Mouse (Mus musculus) C2C12 (cell line): ENCODE data around the gene Actr1a. TPM values are rescaled to one million over a fixed set of nuclear protein-coding genes. Genes with fewer than 3 reads are reported as not detected.

Experiments
- H3K27me3 ChIP-seq: one replicate; pipeline ENCODE4 v1.6.1; 2011; ENCODE audit not compliant: control insufficient read depth, insufficient read depth, insufficient read length
- H3K36me3 ChIP-seq: one replicate; pipeline ENCODE4 v1.6.1; 2011; ENCODE audit not compliant: control insufficient read depth, insufficient read depth
- H3K4me3 ChIP-seq: one replicate; pipeline ENCODE4 v1.5.1; 2011; ENCODE audit warnings: mild to moderate bottlenecking, control low read depth; ENCODE audit not compliant: poor library complexity, insufficient read depth, severe bottlenecking
- H3K79me2 ChIP-seq: one replicate; pipeline ENCODE4 v1.6.1; 2011; ENCODE audit not compliant: control insufficient read depth, insufficient read depth
- H3K79me3 ChIP-seq: one replicate; pipeline ENCODE4 v1.6.1; 2011; ENCODE audit warnings: low read depth, control low read depth
- H3ac ChIP-seq: one replicate; pipeline ENCODE3; 2011; ENCODE audit warnings: low read depth; ENCODE audit not compliant: control insufficient read depth, insufficient read length
- CEBPB ChIP-seq: IDR thresholded peaks from one replicate; pipeline ENCODE4 v1.6.1; 2011; ENCODE audit warnings: low read depth, mild to moderate bottlenecking, control low read depth, moderate library complexity
- CTCF ChIP-seq: IDR thresholded peaks from one replicate; pipeline ENCODE4 v1.5.1; 2011; ENCODE audit not compliant: control insufficient read depth, insufficient read depth, insufficient read length
- FOSL1 ChIP-seq: IDR thresholded peaks from one replicate; pipeline ENCODE4 v1.8.0; 2011; ENCODE audit warnings: mild to moderate bottlenecking, low read length; ENCODE audit not compliant: poor library complexity, insufficient read depth, severe bottlenecking
- MAX ChIP-seq: IDR thresholded peaks from one replicate; pipeline ENCODE4 v1.6.1; 2011; ENCODE audit warnings: mild to moderate bottlenecking, control low read depth
- MYOD1 ChIP-seq: IDR thresholded peaks from one replicate; pipeline ENCODE4 v1.6.1; 2011; ENCODE audit warnings: low read depth; ENCODE audit not compliant: control insufficient read depth, insufficient read length
- MYOG ChIP-seq: IDR thresholded peaks from one replicate; pipeline ENCODE4 v1.6.1; 2011; ENCODE audit not compliant: control insufficient read depth, insufficient read length; ENCODE audit errors: extremely low read depth
- USF1 ChIP-seq: IDR thresholded peaks from one replicate; pipeline ENCODE4 v1.6.1; 2011; ENCODE audit warnings: low read depth, mild to moderate bottlenecking, control low read depth, moderate library complexity
- polyA plus RNA-seq: library from polyadenylated mRNA; unstranded; fragments of >200 nt; fragmentation: generic; extraction: Trizol; gene quantifications from one replicate; pipeline ENCODE4 v1.2.1, GENCODE M21; 2012; ENCODE audit warnings: missing spikeins

The Actr1a gene
- polyA plus RNA-seq, 1 experiment = 149 TPM

DNA sequence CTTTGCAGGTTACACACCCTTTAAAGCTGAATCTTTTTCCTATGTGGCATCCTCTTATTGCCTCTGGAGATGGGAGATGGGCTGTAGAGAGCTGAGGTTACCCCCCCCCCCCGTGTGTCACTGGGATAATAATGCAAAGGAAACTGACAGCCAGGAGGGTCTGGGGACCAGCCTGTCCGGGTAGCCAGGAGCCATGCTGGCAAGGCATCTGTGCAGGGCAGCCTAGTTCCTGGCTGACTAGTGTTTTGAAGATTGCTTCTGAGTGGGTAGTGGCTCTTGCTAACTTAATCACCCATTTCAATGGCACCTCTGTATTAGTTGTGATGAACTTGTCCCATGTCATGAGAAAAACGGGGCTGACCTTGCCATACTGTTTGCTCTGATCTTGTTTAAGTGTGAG is 2.9 kb upstream of the Actr1a start:
- peaks cover 59% of the 10 kb centered on the region for H3K79me2 ChIP-seq
- peaks cover 23% of the 10 kb centered on the region for H3K36me3 ChIP-seq
- no peaks in the 10 kb centered on the region for H3K27me3 ChIP-seq
- H3K4me3 ChIP-seq = peak overlapping the region; percentile 77
- H3ac ChIP-seq = no peak overlapping the region
- TF ChIP-seq USF1 = no peak
- H3K79me3 ChIP-seq = peaks cover 48% of the 10 kb centered on the region

- H3K79me2 ChIP-seq = peaks cover 68% of the 10 kb centered on the region
- no peak for TF ChIP-seq MYOD1
- no peak for TF ChIP-seq CEBPB
- TF ChIP-seq MYOG = no peak
- no peak for TF ChIP-seq FOSL1
- TF ChIP-seq CTCF = no peak
- no peak for TF ChIP-seq USF1
- TF ChIP-seq MAX = no peak
- H3K4me3 ChIP-seq = peak overlapping the region; percentile 77
- H3ac ChIP-seq = peak overlapping the region; percentile 96
- peaks cover 14% of the 10 kb centered on the region for H3K36me3 ChIP-seq
- H3K27me3 ChIP-seq = no peaks in the 10 kb centered on the region
- H3K79me3 ChIP-seq = peaks cover 54% of the 10 kb centered on the region
These were observed 2.0 kb upstream of the Actr1a start for GRCm38 (mm10) chr19:46397436-46398001.

GRCm38 (mm10) chr19:46396686-46397435 is 1.3 kb upstream of the Actr1a start, which contains the start of gene Sufu:
Sufu (plus strand) TSS chr19:46396896.
- Histone ChIP-seq H3ac (peak within 1 kb of the TSS; percentile 96), H3K4me3 (peak within 1 kb of the TSS; percentile 77)
- no peak for TF ChIP-seq USF1
- peak; percentile 71 for TF ChIP-seq MAX
- TF ChIP-seq CTCF = peak; percentile 55
- TF ChIP-seq MYOG = no peak
- no peak for TF ChIP-seq MYOD1

DNA sequence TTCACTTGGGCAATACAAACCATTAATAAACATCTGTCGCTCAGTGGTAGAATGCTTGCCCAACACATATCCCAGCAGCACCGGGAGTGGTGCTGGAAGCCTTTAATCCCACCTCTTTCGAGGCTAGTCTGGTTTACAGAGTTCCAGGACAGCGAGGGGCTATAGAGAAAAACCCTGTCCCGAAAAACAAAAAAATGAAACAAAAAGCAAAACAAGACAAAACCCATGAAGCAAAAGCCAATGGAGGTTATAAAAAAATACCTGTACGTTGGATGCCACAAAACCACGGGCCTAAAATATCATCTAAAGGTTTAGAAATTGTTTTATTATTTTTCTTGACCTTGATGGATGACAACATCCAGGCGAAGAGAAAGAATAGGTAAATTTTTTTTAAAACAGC is 561 bp upstream of the Actr1a start:
- Histone ChIP-seq H3K79me2 (peaks cover 80% of the 10 kb centered on the region), H3K79me3 (peaks cover 65% of the 10 kb centered on the region), H3K27me3 (no peaks in the 10 kb centered on the region), H3ac (peak overlapping the region; percentile 37), H3K36me3 (peaks cover 11% of the 10 kb centered on the region), H3K4me3 (peak overlapping the region; percentile 72)
- TF ChIP-seq MAX = no peak
- no peak for TF ChIP-seq MYOD1
- no peak for TF ChIP-seq USF1
- TF ChIP-seq CTCF = no peak
- TF ChIP-seq MYOG = no peak
- no peak for TF ChIP-seq CEBPB
- no peak for TF ChIP-seq FOSL1

More at GRCm38 (mm10) chr19:46396686-46397435, 1.3 kb upstream of the Actr1a start, which contains the start of gene Sufu:
- no peaks in the 10 kb centered on the region for H3K27me3 ChIP-seq
- H3K36me3 ChIP-seq = peaks cover 11% of the 10 kb centered on the region
- H3K79me2 ChIP-seq = peaks cover 75% of the 10 kb centered on the region
- H3K79me3 ChIP-seq = peaks cover 60% of the 10 kb centered on the region

GRCm38 (mm10) chr19:46394712-46395108 is 838 bp downstream of the Actr1a start:
- peak overlapping the region; percentile 75 for H3ac ChIP-seq
- H3K79me2 ChIP-seq = peaks cover 80% of the 10 kb centered on the region
- TF ChIP-seq CEBPB = no peak
- H3K27me3 ChIP-seq = no peaks in the 10 kb centered on the region
- peaks cover 7% of the 10 kb centered on the region for H3K36me3 ChIP-seq
- peaks cover 69% of the 10 kb centered on the region for H3K79me3 ChIP-seq
- H3K4me3 ChIP-seq = peak overlapping the region; percentile 72

GRCm38 (mm10) chr19:46392018-46392417 is 3.5 kb downstream of the Actr1a start:
- Histone ChIP-seq H3K36me3 (peaks cover 16% of the 10 kb centered on the region), H3K79me2 (peaks cover 80% of the 10 kb centered on the region), H3K27me3 (no peaks in the 10 kb centered on the region), H3ac (no peak overlapping the region), H3K79me3 (peaks cover 63% of the 10 kb centered on the region), H3K4me3 (no peak overlapping the region)
- TF ChIP-seq CEBPB = no peak
- no peak for TF ChIP-seq FOSL1
- TF ChIP-seq MAX = no peak
- TF ChIP-seq USF1 = no peak
- no peak for TF ChIP-seq CTCF
